Mouse (Mus musculus) CH12.LX (cell line): ENCODE measurements around the gene Col4a2. TPM values are rescaled to one million over a fixed set of nuclear protein-coding genes. Genes with fewer than 3 reads are reported as not detected.

ENCODE experiments used
- DNase-seq: peaks from one replicate; pipeline ENCODE4 v3.0.0-alpha.2; 2013; ENCODE audit errors: extremely low read depth
- H3K27ac ChIP-seq: 2 replicates; pipeline ENCODE4 v1.5.1; 2012; ENCODE audit warnings: low read depth, mild to moderate bottlenecking, control low read depth, moderate library complexity; ENCODE audit not compliant: insufficient read depth
- H3K27me3 ChIP-seq: replicated peaks from 2 replicates; pipeline ENCODE3; 2012; ENCODE audit warnings: inconsistent platforms
- H3K36me3 ChIP-seq, 2 experiments: replicated peaks in 1 of 2; 2 replicates each; pipeline versions ENCODE3 to v1.6.1; 2012; ENCODE audit warnings: inconsistent platforms in 1 of 2, low read length in 1 of 2, mild to moderate bottlenecking in 1 of 2, mixed read lengths in 1 of 2, moderate library complexity in 1 of 2; ENCODE audit not compliant: control insufficient read depth in 1 of 2, insufficient read depth in 1 of 2
- H3K4me1 ChIP-seq, 2 experiments: 2 replicates each; pipeline ENCODE4 v1.6.1; 2012; ENCODE audit warnings: inconsistent platforms in 1 of 2, moderate library complexity in 1 of 2; ENCODE audit not compliant: insufficient read depth in 2 of 2, control insufficient read depth in 1 of 2
- H3K4me2 ChIP-seq: 2 replicates; pipeline ENCODE4 v1.6.1; 2012; ENCODE audit warnings: low read depth, mild to moderate bottlenecking, control low read depth; ENCODE audit not compliant: poor library complexity, insufficient read depth, severe bottlenecking
- H3K4me3 ChIP-seq, 3 experiments: fragments of 150-350 bp in 1 of 3; sonication (generic) in 1 of 3; replicated peaks in 1 of 3; 2 replicates each; pipeline versions ENCODE3 to v1.5.1; 2011 to 2012; ENCODE audit warnings: low read depth in 2 of 3, low read length in 2 of 3, mild to moderate bottlenecking in 2 of 3, moderate library complexity in 2 of 3, control low read depth in 1 of 3, improper control_type of control experiment in 1 of 3, inconsistent platforms in 1 of 3, mixed read lengths in 1 of 3; ENCODE audit not compliant: poor library complexity in 1 of 3
- H3K79me2 ChIP-seq: replicated peaks from 2 replicates; pipeline ENCODE4 v1.6.1; 2012; ENCODE audit warnings: mild to moderate bottlenecking, moderate library complexity; ENCODE audit not compliant: control insufficient read depth, poor library complexity, insufficient read depth, severe bottlenecking; ENCODE audit errors: extremely low read depth
- H3K9ac ChIP-seq: 2 replicates; pipeline ENCODE4 v1.6.1; 2012; ENCODE audit warnings: low read depth, mild to moderate bottlenecking, control low read depth, moderate library complexity; ENCODE audit not compliant: insufficient read depth
- H3K9me3 ChIP-seq: replicated peaks from 2 replicates; pipeline ENCODE3; 2012; ENCODE audit warnings: low read length, inconsistent platforms, mixed read lengths
- CHD1 ChIP-seq: IDR thresholded peaks from 2 replicates; pipeline ENCODE4 v1.6.1; 2012; ENCODE audit warnings: low read depth, low read length, improper control_type of control experiment, inconsistent platforms
- CHD2 ChIP-seq: IDR thresholded peaks from 2 replicates; pipeline ENCODE4 v1.6.1; 2011; ENCODE audit warnings: low read length, improper control_type of control experiment
- CTCF ChIP-seq, 2 experiments: IDR thresholded peaks in 1 of 2; conservative IDR thresholded peaks in 1 of 2; 2 replicates each; pipeline ENCODE4 v1.5.1; 2011 to 2012; ENCODE audit warnings: low read depth in 2 of 2, low read length in 2 of 2, improper control_type of control experiment in 1 of 2, inconsistent platforms in 1 of 2, mild to moderate bottlenecking in 1 of 2, moderate library complexity in 1 of 2
- E2F4 ChIP-seq: IDR thresholded peaks from 2 replicates; pipeline ENCODE4 v1.6.1; 2011; ENCODE audit warnings: low read depth, low read length, improper control_type of control experiment; ENCODE audit not compliant: insufficient replicate concordance
- ELF1 ChIP-seq: IDR thresholded peaks from 2 replicates; pipeline ENCODE4 v1.6.1; 2014; ENCODE audit warnings: low read depth, mild to moderate bottlenecking, inconsistent platforms, low read length, improper control_type of control experiment
- GABPA ChIP-seq: IDR thresholded peaks from 2 replicates; pipeline ENCODE4 v1.6.1; 2012; ENCODE audit warnings: low read depth, low read length, improper control_type of control experiment, inconsistent platforms; ENCODE audit not compliant: insufficient replicate concordance
- KAT2A ChIP-seq: IDR thresholded peaks from 2 replicates; pipeline ENCODE4 v1.6.1; 2012; ENCODE audit warnings: low read length, improper control_type of control experiment, inconsistent platforms; ENCODE audit not compliant: insufficient replicate concordance
- MAZ ChIP-seq: IDR thresholded peaks from 2 replicates; pipeline ENCODE4 v1.6.1; 2012; ENCODE audit warnings: low read depth, mild to moderate bottlenecking, inconsistent platforms, low read length, improper control_type of control experiment, moderate library complexity
- NRF1 ChIP-seq: IDR thresholded peaks from 2 replicates; pipeline ENCODE4 v1.6.1; 2014; ENCODE audit warnings: low read depth, mild to moderate bottlenecking, inconsistent platforms, low read length, improper control_type of control experiment, moderate library complexity
- PAX5 ChIP-seq: IDR thresholded peaks from 2 replicates; pipeline ENCODE4 v1.6.1; 2012; ENCODE audit warnings: low read length, inconsistent platforms, mixed read lengths
- POLR2AphosphoS2 ChIP-seq: IDR thresholded peaks from 2 replicates; pipeline ENCODE4 v1.6.1; 2011; ENCODE audit warnings: low read depth, low read length, improper control_type of control experiment
- RAD21 ChIP-seq: IDR thresholded peaks from 2 replicates; pipeline ENCODE4 v1.6.1; 2011; ENCODE audit warnings: low read depth, mild to moderate bottlenecking, low read length, improper control_type of control experiment, moderate library complexity
- SMC3 ChIP-seq: IDR thresholded peaks from 2 replicates; pipeline ENCODE4 v1.6.1; 2011; ENCODE audit warnings: low read depth, low read length, improper control_type of control experiment
- TBP ChIP-seq: conservative IDR thresholded peaks from 2 replicates; pipeline ENCODE4 v1.6.1; 2011; ENCODE audit warnings: low read depth, low read length, improper control_type of control experiment
- USF1 ChIP-seq: IDR thresholded peaks from 2 replicates; pipeline ENCODE4 v1.6.1; 2014; ENCODE audit warnings: low read depth, mild to moderate bottlenecking, inconsistent platforms, low read length, improper control_type of control experiment
- USF2 ChIP-seq: conservative IDR thresholded peaks from 2 replicates; pipeline ENCODE4 v1.6.1; 2011; ENCODE audit warnings: low read depth, low read length, improper control_type of control experiment
- ZC3H11A ChIP-seq: IDR thresholded peaks from 2 replicates; pipeline ENCODE4 v1.6.1; 2012; ENCODE audit warnings: low read depth, mild to moderate bottlenecking, inconsistent platforms, low read length, improper control_type of control experiment
- ZKSCAN1 ChIP-seq: IDR thresholded peaks from 2 replicates; pipeline ENCODE4 v1.6.1; 2012; ENCODE audit warnings: low read depth, inconsistent platforms, low read length, improper control_type of control experiment, borderline replicate concordance
- dilution Hi-C: fragments of 300-500 bp; cut with MboI; formaldehyde crosslinking; loops from 2 replicates; pipeline ENCODE4 v1.14.3; 2020; ENCODE audit warnings: low sequenced_read_pairs; ENCODE audit not compliant: extremely low pct_unique_long_range_greater_than_20kb, extremely low pct_ligation_motif_present
- in situ Hi-C: fragments of 300-500 bp; cut with MboI; formaldehyde crosslinking; loops from 3 replicates; pipeline ENCODE4 v1.14.3; 2019; ENCODE audit warnings: low sequenced_read_pairs, low pct_ligation_motif_present, low pct_unique_long_range_greater_than_20kb, mixed read lengths
- polyA plus RNA-seq: library from polyadenylated mRNA; unstranded; fragments of >175 nt; gene quantifications from 2 replicates; pipeline ENCODE4 v1.2.1, GENCODE M21; 2012; ENCODE audit warnings: low read depth; ENCODE audit not compliant: insufficient read length
- total RNA-seq, 2 experiments: library from RNA; depleted of rRNA; stranded (reverse); fragments of 300-350 nt in 1 of 2; fragments of >200 nt in 1 of 2; gene quantifications; 2 replicates each; pipeline ENCODE4 v1.2.3; 2012 to 2014

The Col4a2 gene
- total and polyA plus RNA-seq, 3 experiments = 0.04 to 0.07 TPM; not detected in 1

DNA sequence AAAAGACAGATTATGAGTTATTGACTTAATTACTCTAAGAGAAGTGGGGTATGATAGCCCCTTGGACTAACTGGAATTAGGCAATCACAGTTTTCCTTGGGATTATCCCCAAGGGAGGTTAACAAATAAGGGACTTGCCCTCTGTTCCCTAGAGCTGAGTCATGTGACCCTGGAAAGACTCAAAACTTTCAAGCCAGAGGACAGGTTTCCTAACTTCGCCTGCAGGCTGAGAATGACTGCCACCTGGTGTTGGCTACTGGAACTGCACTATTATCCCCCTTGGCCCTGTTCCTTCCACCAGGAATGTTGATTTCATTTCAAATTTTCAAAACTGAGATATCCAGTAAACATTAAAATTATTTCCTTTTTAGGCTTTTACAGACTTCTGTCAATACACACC is 80.1 kb downstream of the Col4a2 start:
- in situ Hi-C loops = no loop called here
- H3K4me2 ChIP-seq = no peak overlapping the region
- DNase-seq = peak; percentile 37
- H3K9me3 ChIP-seq = peaks cover 12% of the 10 kb centered on the region
- H3K27ac ChIP-seq = no peak overlapping the region
- no peaks in the 10 kb centered on the region for H3K79me2 ChIP-seq
- H3K4me1 ChIP-seq = peaks cover 9 to 33% of the 10 kb centered on the region in 2 experiments
- no peak overlapping the region for H3K9ac ChIP-seq
- H3K27me3 ChIP-seq = peaks cover 50% of the 10 kb centered on the region
- peak; percentile 81 for TF ChIP-seq RAD21
- TF ChIP-seq CHD1 = no peak
- no peak for TF ChIP-seq TBP
- TF ChIP-seq SMC3 = peak; percentile 97
- no peak for TF ChIP-seq POLR2AphosphoS2
- TF ChIP-seq CHD2 = no peak
- peak; percentile 89 to 94 for TF ChIP-seq CTCF (conservative IDR thresholded peaks at IDR 0.05 in 1 of 2, IDR thresholded peaks at IDR 0.05 in 1 of 2; ENCODE audit: low read depth in 2 of 2, low read length in 2 of 2)
- TF ChIP-seq NRF1 = no peak
- TF ChIP-seq USF1 = peak; percentile 51
- TF ChIP-seq E2F4 = no peak
- TF ChIP-seq ZC3H11A = peak; percentile 64
- TF ChIP-seq USF2 = peak; percentile 51
- no peak for TF ChIP-seq GABPA
- no peak overlapping the region for H3K4me3 ChIP-seq
- no peaks in the 10 kb centered on the region for H3K36me3 ChIP-seq
- dilution Hi-C loops = no loop called here

- Histone ChIP-seq H3K4me1 (peaks cover 9 to 33% of the 10 kb centered on the region in 2 experiments), H3K79me2 (no peaks in the 10 kb centered on the region), H3K4me3 (no peak overlapping the region), H3K9ac (no peak overlapping the region), H3K36me3 (no peaks in the 10 kb centered on the region), H3K4me2 (no peak overlapping the region), H3K9me3 (peaks cover 12% of the 10 kb centered on the region), H3K27me3 (peaks cover 53% of the 10 kb centered on the region), H3K27ac (no peak overlapping the region)
- TF ChIP-seq PAX5 (no peak), SMC3 (no peak), USF1 (no peak), GABPA (no peak), ZKSCAN1 (no peak), MAZ (no peak), KAT2A (no peak), CTCF (conservative IDR thresholded peaks at IDR 0.05 in 1 of 2, IDR thresholded peaks at IDR 0.05 in 1 of 2; ENCODE audit: low read depth in 2 of 2, low read length in 2 of 2) (no peak; a peak in 1 of 4 replicates), ELF1 (no peak)
- in situ Hi-C loops (no loop called here), dilution Hi-C loops (no loop called here)
- no peak for DNase-seq
Measured at GRCm38 (mm10) chr8:11393161-11393560, 80.6 kb downstream of the Col4a2 start.
